Mouse (Mus musculus): ENCODE measurements around the gene Ppp1cc.
A peak's percentile ranks its signal among the peaks of the same experiment; 100 is the strongest.
"Not testable (repeated sequence)": the region's sequence is repeated elsewhere in the genome, so short reads cannot be mapped to it uniquely, and the experiment has no call there.

Ppp1cc gene

GRCm38 (mm10) chr5:122132167-122133049, 25.7 kb upstream of the Ppp1cc start:
- H3K36me3 ChIP-seq (ENCODE audit: control insufficient read depth, insufficient read depth, low read length, poor library complexity, severe bottlenecking): no peaks in the 10 kb centered on the region
- DNase-seq (ENCODE audit: low read depth, low spot score): no peak

GRCm38 (mm10) chr5:122133050-122133389, 25.1 kb upstream of the Ppp1cc start:
- no peaks in the 10 kb centered on the region for H3K27me3 ChIP-seq (ENCODE audit: control insufficient read depth, insufficient read depth, low read length, poor library complexity, severe bottlenecking)
- no peaks in the 10 kb centered on the region for H3K36me3 ChIP-seq (ENCODE audit: control insufficient read depth, insufficient read depth, low read length, poor library complexity, severe bottlenecking)
- no peak for DNase-seq (ENCODE audit: low read depth, low spot score)

More at GRCm38 (mm10) chr5:122132167-122133049, 25.7 kb upstream of the Ppp1cc start:
- H3K27me3 ChIP-seq (ENCODE audit: control insufficient read depth, insufficient read depth, low read length, poor library complexity, severe bottlenecking): no peaks in the 10 kb centered on the region

GRCm38 (mm10) chr5:122134395-122135289, 23.4 kb upstream of the Ppp1cc start:
- no peak for DNase-seq (ENCODE audit: low read depth, low spot score)
- no peaks in the 10 kb centered on the region for H3K36me3 ChIP-seq (ENCODE audit: control insufficient read depth, insufficient read depth, low read length, poor library complexity, severe bottlenecking)
- H3K27me3 ChIP-seq (ENCODE audit: control insufficient read depth, insufficient read depth, low read length, poor library complexity, severe bottlenecking): no peaks in the 10 kb centered on the region

- no peaks in the 10 kb centered on the region for H3K27me3 ChIP-seq (ENCODE audit: control insufficient read depth, insufficient read depth, low read length, poor library complexity, severe bottlenecking)
- no peaks in the 10 kb centered on the region for H3K36me3 ChIP-seq (ENCODE audit: control insufficient read depth, insufficient read depth, low read length, poor library complexity, severe bottlenecking)
- no peak for DNase-seq (ENCODE audit: low read depth, low spot score)
Measured at GRCm38 (mm10) chr5:122135290-122135882, 22.7 kb upstream of the Ppp1cc start.

GRCm38 (mm10) chr5:122136508-122137408, 21.3 kb upstream of the Ppp1cc start:
- H3K27me3 ChIP-seq (ENCODE audit: control insufficient read depth, insufficient read depth, low read length, poor library complexity, severe bottlenecking): no peaks in the 10 kb centered on the region
- H3K36me3 ChIP-seq (ENCODE audit: control insufficient read depth, insufficient read depth, low read length, poor library complexity, severe bottlenecking): no peaks in the 10 kb centered on the region
- no peak for DNase-seq (ENCODE audit: low read depth, low spot score)

GRCm38 (mm10) chr5:122138856-122139255, 19.2 kb upstream of the Ppp1cc start:
- DNase-seq (ENCODE audit: low read depth, low spot score): no peak
- no peaks in the 10 kb centered on the region for H3K27me3 ChIP-seq (ENCODE audit: control insufficient read depth, insufficient read depth, low read length, poor library complexity, severe bottlenecking)
- no peaks in the 10 kb centered on the region for H3K36me3 ChIP-seq (ENCODE audit: control insufficient read depth, insufficient read depth, low read length, poor library complexity, severe bottlenecking)

GRCm38 (mm10) chr5:122139771-122140170, 18.3 kb upstream of the Ppp1cc start:
- not testable (repeated sequence) for H3K27me3 ChIP-seq (ENCODE audit: control insufficient read depth, insufficient read depth, low read length, poor library complexity, severe bottlenecking); DNase-seq (ENCODE audit: low read depth, low spot score); H3K36me3 ChIP-seq (ENCODE audit: control insufficient read depth, insufficient read depth, low read length, poor library complexity, severe bottlenecking)

- Histone ChIP-seq H3K36me3 (ENCODE audit: control insufficient read depth, insufficient read depth, low read length, poor library complexity, severe bottlenecking) (no peaks in the 10 kb centered on the region), H3K27me3 (ENCODE audit: control insufficient read depth, insufficient read depth, low read length, poor library complexity, severe bottlenecking) (no peaks in the 10 kb centered on the region)
- DNase-seq (ENCODE audit: low read depth, low spot score): no peak
Measured at GRCm38 (mm10) chr5:122140723-122141122, 17.4 kb upstream of the Ppp1cc start, which contains the start of gene Ccdc63. Gene Ccdc63 (minus strand): TSS chr5:122140823.

GRCm38 (mm10) chr5:122142230-122142992, 15.7 kb upstream of the Ppp1cc start:
- peak; percentile 84 for DNase-seq (ENCODE audit: low read depth, low spot score)
- Histone ChIP-seq H3K27me3 (ENCODE audit: control insufficient read depth, insufficient read depth, low read length, poor library complexity, severe bottlenecking) (no peaks in the 10 kb centered on the region), H3K36me3 (ENCODE audit: control insufficient read depth, insufficient read depth, low read length, poor library complexity, severe bottlenecking) (no peaks in the 10 kb centered on the region)

- no peak for DNase-seq (ENCODE audit: low read depth, low spot score)
- H3K27me3 ChIP-seq (ENCODE audit: control insufficient read depth, insufficient read depth, low read length, poor library complexity, severe bottlenecking): no peaks in the 10 kb centered on the region
Measured at GRCm38 (mm10) chr5:122143543-122143942, 14.5 kb upstream of the Ppp1cc start.

GRCm38 (mm10) chr5:122144825-122145224, 13.3 kb upstream of the Ppp1cc start:
- no peaks in the 10 kb centered on the region for H3K27me3 ChIP-seq (ENCODE audit: control insufficient read depth, insufficient read depth, low read length, poor library complexity, severe bottlenecking)
- no peaks in the 10 kb centered on the region for H3K36me3 ChIP-seq (ENCODE audit: control insufficient read depth, insufficient read depth, low read length, poor library complexity, severe bottlenecking)
- no peak for DNase-seq (ENCODE audit: low read depth, low spot score)

More at GRCm38 (mm10) chr5:122143543-122143942, 14.5 kb upstream of the Ppp1cc start:
- no peaks in the 10 kb centered on the region for H3K36me3 ChIP-seq (ENCODE audit: control insufficient read depth, insufficient read depth, low read length, poor library complexity, severe bottlenecking)

- H3K27me3 ChIP-seq (ENCODE audit: control insufficient read depth, insufficient read depth, low read length, poor library complexity, severe bottlenecking): no peaks in the 10 kb centered on the region
- no peaks in the 10 kb centered on the region for H3K36me3 ChIP-seq (ENCODE audit: control insufficient read depth, insufficient read depth, low read length, poor library complexity, severe bottlenecking)
- DNase-seq (ENCODE audit: low read depth, low spot score): peak; percentile 85
Measured at GRCm38 (mm10) chr5:122145381-122146055, 12.6 kb upstream of the Ppp1cc start.

GRCm38 (mm10) chr5:122146056-122146580, 12.0 kb upstream of the Ppp1cc start:
- DNase-seq (ENCODE audit: low read depth, low spot score): no peak
- Histone ChIP-seq H3K36me3 (ENCODE audit: control insufficient read depth, insufficient read depth, low read length, poor library complexity, severe bottlenecking) (no peaks in the 10 kb centered on the region), H3K27me3 (ENCODE audit: control insufficient read depth, insufficient read depth, low read length, poor library complexity, severe bottlenecking) (no peaks in the 10 kb centered on the region)

Data from splenic B cell, adult 2 months (primary cell).